Mouse (Mus musculus) hindbrain, embryonic 10.5 days (tissue): ENCODE measurements around the gene Atp1b2. TPM values are rescaled to one million over a fixed set of nuclear protein-coding genes. Genes with fewer than 3 reads are reported as not detected.
A peak's percentile ranks its signal among the peaks of the same experiment; 100 is the strongest.

Experiments used
- microRNA counts: library from miRNA; unstranded; fragments of <30 nt; microRNA quantifications from one replicate; lab custom pipeline; 2017
- polyA plus RNA-seq: library from polyadenylated mRNA; unstranded; fragments of >200 nt; fragmentation: Nextera tagmentation; extraction: Ambion mirVana; gene quantifications from 2 replicates; pipeline ENCODE4 v1.2.1, GENCODE M21; 2016

Gene Atp1b2
- polyA plus RNA-seq, 1 experiment from 2014 or later, result 7.8 TPM

MicroRNA genes within 50 kb of the gene (microRNA counts, 519-probe panel; counts per million panel counts)
- microRNA mmu-miR-467f (lab: Ali Mortazavi, UCI), result 1,255 counts per million, percentile 77 among the panel's probes with 10 or more counts

Other genes starting within 250 kb of the Atp1b2 start
- gene Chd3, start 236.5 kb downstream of the Atp1b2 start, polyA plus RNA-seq, result 45.1 and 46.9 TPM in 2 replicates
- gene Naa38, start 210.5 kb downstream of the Atp1b2 start, polyA plus RNA-seq, result 148 and 159 TPM in 2 replicates
- 47.2 and 51.7 TPM in 2 replicates for gene Cyb5d1, start 210.3 kb downstream of the Atp1b2 start, polyA plus RNA-seq
- 22.1 and 22.2 TPM in 2 replicates for gene Tmem88, start 207.7 kb downstream of the Atp1b2 start, polyA plus RNA-seq
- 37.9 and 43.4 TPM in 2 replicates for gene Kdm6b, start 192.3 kb downstream of the Atp1b2 start, polyA plus RNA-seq
- gene Dnah2, start 56.8 kb downstream of the Atp1b2 start, polyA plus RNA-seq, result 2.0 and 2.6 TPM in 2 replicates
- 61.9 and 67.2 TPM in 2 replicates for gene Efnb3, start 45.7 kb downstream of the Atp1b2 start, polyA plus RNA-seq
- 40.6 and 41.4 TPM in 2 replicates for gene Wrap53, start 25.7 kb downstream of the Atp1b2 start, polyA plus RNA-seq
- 166 and 173 TPM in 2 replicates for gene Trp53, start 25.6 kb downstream of the Atp1b2 start, polyA plus RNA-seq
- not detected in 2 replicates for gene Shbg, start 12.0 kb upstream of the Atp1b2 start, polyA plus RNA-seq
- gene Sat2, start 16.1 kb upstream of the Atp1b2 start, polyA plus RNA-seq, result 15.4 and 24.5 TPM in 2 replicates
- gene Fxr2, start 27.0 kb upstream of the Atp1b2 start, polyA plus RNA-seq, result 37.9 and 47.4 TPM in 2 replicates
- gene Sox15, start 49.4 kb upstream of the Atp1b2 start, polyA plus RNA-seq, result 0.37 TPM in 1 of 2 replicates, not detected in the other
- gene Mpdu1, start 56.7 kb upstream of the Atp1b2 start, polyA plus RNA-seq, result 80.6 and 88.3 TPM in 2 replicates
- 7.2 and 8.7 TPM in 2 replicates for gene Cd68, start 60.2 kb upstream of the Atp1b2 start, polyA plus RNA-seq
- 740 and 935 TPM in 2 replicates for gene Eif4a1, start 66.5 kb upstream of the Atp1b2 start, polyA plus RNA-seq
- gene Senp3, start 76.1 kb upstream of the Atp1b2 start, polyA plus RNA-seq, result 116 and 122 TPM in 2 replicates
- gene Tnfsf13, start 79.8 kb upstream of the Atp1b2 start, polyA plus RNA-seq, result 0.14 and 0.30 TPM in 2 replicates
- 2.2 and 2.3 TPM in 2 replicates for gene Tnfsf12, start 89.9 kb upstream of the Atp1b2 start, polyA plus RNA-seq
- 0.82 and 0.85 TPM in 2 replicates for gene Tnfsfm13, start 90.2 kb upstream of the Atp1b2 start, polyA plus RNA-seq
- gene Polr2a, start 152.7 kb upstream of the Atp1b2 start, polyA plus RNA-seq, result 31.1 and 37.9 TPM in 2 replicates
- 0.50 TPM in 1 of 2 replicates, not detected in the other for gene Slc35g3, start 156.0 kb upstream of the Atp1b2 start, polyA plus RNA-seq
- gene Zbtb4, start 160.0 kb upstream of the Atp1b2 start, polyA plus RNA-seq, result 0.80 and 1.2 TPM in 2 replicates
- gene Chrnb1, start 190.0 kb upstream of the Atp1b2 start, polyA plus RNA-seq, result 1.6 and 2.2 TPM in 2 replicates
- gene Fgf11, start 195.9 kb upstream of the Atp1b2 start, polyA plus RNA-seq, result 0.76 and 1.8 TPM in 2 replicates
- 1.3 and 1.5 TPM in 2 replicates for gene Tmem102, start 199.7 kb upstream of the Atp1b2 start, polyA plus RNA-seq
- gene Gm39566, start 209.4 kb upstream of the Atp1b2 start, polyA plus RNA-seq, result not detected in 2 replicates
- gene Spem2, start 212.5 kb upstream of the Atp1b2 start, polyA plus RNA-seq, result not detected in 2 replicates
- 0.34 TPM in 1 of 2 replicates, not detected in the other for gene Spem1, start 216.2 kb upstream of the Atp1b2 start, polyA plus RNA-seq
- 5.8 and 9.1 TPM in 2 replicates for gene Nlgn2, start 231.8 kb upstream of the Atp1b2 start, polyA plus RNA-seq
- 312 and 362 TPM in 2 replicates for gene Tmem256, start 232.6 kb upstream of the Atp1b2 start, polyA plus RNA-seq
- 85.3 and 88.7 TPM in 2 replicates for gene Plscr3, start 240.4 kb upstream of the Atp1b2 start, polyA plus RNA-seq